Mouse (Mus musculus) liver, embryonic 16.5 days (tissue): ENCODE data around the gene Lpcat1. TPM values are rescaled to one million over a fixed set of nuclear protein-coding genes. Genes with fewer than 3 reads are reported as not detected.

ENCODE experiments used
- ATAC-seq: fragments of 200-750 bp; cut with Nextera tagmentation; 2 replicates; pipeline ENCODE4 v1.8.0; 2017; ENCODE audit warnings: low read depth, mild to moderate bottlenecking, moderate number of reproducible peaks, moderate library complexity
- H3K27ac ChIP-seq: fragments of 300-500 bp; sonication (generic); 2 replicates; pipeline ENCODE4 v1.5.1; 2014; ENCODE audit warnings: mild to moderate bottlenecking, low read length
- H3K27me3 ChIP-seq: fragments of 300-500 bp; sonication (generic); 2 replicates; pipeline ENCODE4 v1.6.1; 2014; ENCODE audit warnings: low read depth, low read length, mixed read lengths; ENCODE audit not compliant: control insufficient read depth, insufficient read depth
- H3K36me3 ChIP-seq: fragments of 300-500 bp; sonication (generic); 2 replicates; pipeline ENCODE4 v1.6.1; 2014; ENCODE audit warnings: mild to moderate bottlenecking; ENCODE audit not compliant: control insufficient read depth, insufficient read depth
- H3K4me1 ChIP-seq: fragments of 300-500 bp; sonication (generic); 2 replicates; pipeline ENCODE4 v1.6.1; 2014; ENCODE audit warnings: low read depth, low read length, mixed read lengths; ENCODE audit not compliant: control insufficient read depth
- H3K4me2 ChIP-seq: fragments of 300-500 bp; sonication (generic); 2 replicates; pipeline ENCODE4 v1.6.1; 2014; ENCODE audit warnings: low read depth, low read length, mixed read lengths
- H3K4me3 ChIP-seq: fragments of 300-500 bp; sonication (generic); 2 replicates; pipeline ENCODE4 v1.5.1; 2014; ENCODE audit warnings: low read depth, mild to moderate bottlenecking, low read length
- H3K9ac ChIP-seq: fragments of 300-500 bp; sonication (generic); 2 replicates; pipeline ENCODE4 v1.6.1; 2014; ENCODE audit warnings: low read depth, low read length
- H3K9me3 ChIP-seq: fragments of 300-500 bp; sonication (generic); replicated peaks from 2 replicates; pipeline ENCODE4 v1.6.1; 2016; ENCODE audit warnings: low read length; ENCODE audit not compliant: control insufficient read depth
- WGBS: fragments of 180-500 bp; shearing (Covaris S2); extraction: QIAGEN DNeasy Blood & Tissue Kit; methylation state at CpG from one replicate; pipeline ENCODE4 v1.1.7; 2014; ENCODE audit not compliant: insufficient replicate concordance; 5-methylcytosine and 5-hydroxymethylcytosine counted together
- polyA plus RNA-seq: library from polyadenylated mRNA; unstranded; fragments of >200 nt; fragmentation: Nextera tagmentation; extraction: Ambion mirVana; gene quantifications from 2 replicates; pipeline ENCODE4 v1.2.1, GENCODE M21; 2015

The Lpcat1 gene
- polyA plus RNA-seq, 1 experiment from 2014 or later: 64.7 TPM

DNA sequence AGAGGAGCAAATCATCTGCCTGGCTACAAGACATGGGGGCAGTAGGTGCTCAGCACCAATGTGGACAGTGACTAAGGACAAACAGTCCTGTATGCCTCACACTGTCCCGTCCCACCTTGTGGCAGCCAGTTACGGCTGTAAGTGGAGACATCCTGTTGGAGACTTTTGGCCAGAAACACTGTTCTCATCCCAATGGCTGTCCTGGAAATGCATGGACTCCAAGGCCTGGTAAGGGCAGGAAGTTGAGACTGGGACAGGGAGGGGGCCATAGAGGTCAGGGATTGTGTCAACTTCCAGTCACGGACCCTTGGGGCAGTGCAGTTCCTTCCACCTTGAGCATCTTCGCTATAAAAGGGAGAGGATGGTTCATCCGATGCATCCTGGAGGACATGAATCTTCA lies 24.6 kb upstream of the Lpcat1 start:
- peaks cover 69% of the 10 kb centered on the region for H3K4me1 ChIP-seq
- H3K9me3 ChIP-seq: no peaks in the 10 kb centered on the region
- no peak overlapping the region for H3K4me3 ChIP-seq
- H3K36me3 ChIP-seq: no peaks in the 10 kb centered on the region
- H3K9ac ChIP-seq: peak overlapping the region; percentile 21
- no peak overlapping the region for H3K4me2 ChIP-seq
- H3K27me3 ChIP-seq: no peaks in the 10 kb centered on the region
- ATAC-seq: no peak
- H3K27ac ChIP-seq: peak overlapping the region; percentile 98
- 85% methylated on average over 5 of the region's 5 CpGs for WGBS

DNA sequence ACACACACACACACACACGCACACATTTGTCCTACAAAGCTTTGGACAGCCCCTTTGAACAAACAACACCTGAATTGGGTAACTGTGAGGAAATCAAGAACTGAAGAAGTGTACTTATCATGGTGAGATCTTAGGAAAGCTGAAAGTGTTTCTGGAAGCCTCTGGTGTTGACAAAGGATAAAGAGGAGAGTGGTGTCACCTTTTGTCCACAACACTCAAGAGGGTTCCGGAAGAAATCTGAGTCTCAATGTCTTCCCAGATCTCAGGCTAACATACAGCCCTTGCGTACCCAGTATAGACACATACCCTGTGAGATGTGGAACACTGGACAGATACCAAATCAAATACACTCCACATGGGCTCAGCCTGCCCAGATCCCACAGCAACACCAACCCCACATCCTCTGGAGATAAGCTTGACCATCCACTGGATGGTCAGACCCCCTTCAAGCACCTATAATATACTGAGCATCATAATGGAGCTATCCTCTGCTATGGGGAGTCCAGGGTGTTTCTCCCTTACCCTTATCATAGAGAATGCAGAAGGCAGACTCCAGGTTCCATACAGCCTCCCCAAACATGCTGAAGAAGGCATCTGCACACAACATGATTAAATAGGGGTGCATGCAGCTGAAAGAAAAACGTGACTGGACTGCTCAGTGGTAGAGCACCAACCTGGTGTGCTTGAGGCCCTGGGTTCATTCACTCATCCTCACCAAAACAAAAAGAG lies 23.7 kb upstream of the Lpcat1 start:
- Histone ChIP-seq H3K4me2 (peak overlapping the region; percentile 66), H3K9me3 (no peaks in the 10 kb centered on the region), H3K36me3 (no peaks in the 10 kb centered on the region), H3K27me3 (no peaks in the 10 kb centered on the region), H3K27ac (peak overlapping the region; percentile 98), H3K4me1 (peaks cover 77% of the 10 kb centered on the region), H3K4me3 (0 out of 2 replicates have a peak overlapping the region, but pooled peaks have one; percentile 27), H3K9ac (peak overlapping the region; percentile 69)
- ATAC-seq: peak; percentile 92
- 50% methylated on average over 4 of the region's 4 CpGs for WGBS

DNA sequence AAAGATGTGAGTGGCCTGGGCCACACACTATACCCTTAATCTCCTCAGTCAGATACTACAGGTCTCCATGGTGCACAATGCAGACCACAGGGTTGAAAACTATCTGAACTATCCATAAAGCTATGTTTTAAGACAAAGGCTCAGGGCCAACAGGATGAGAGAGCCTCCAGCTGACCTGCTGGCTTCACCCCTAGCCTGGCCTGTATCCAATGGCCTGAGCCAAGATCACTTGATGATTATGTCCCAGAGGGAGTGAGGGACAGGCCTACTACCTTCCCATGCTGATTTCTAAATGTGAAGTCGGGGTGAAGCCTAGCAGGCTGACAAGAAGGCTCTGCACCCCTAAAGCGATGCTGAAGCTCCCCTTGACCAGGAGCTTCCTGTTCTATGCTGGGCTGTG lies 21.9 kb upstream of the Lpcat1 start:
- H3K27me3 ChIP-seq: no peaks in the 10 kb centered on the region
- H3K36me3 ChIP-seq: no peaks in the 10 kb centered on the region
- no peaks in the 10 kb centered on the region for H3K9me3 ChIP-seq
- peak overlapping the region; percentile 69 for H3K9ac ChIP-seq
- H3K4me3 ChIP-seq: no peak overlapping the region
- no peak for ATAC-seq
- peaks cover 81% of the 10 kb centered on the region for H3K4me1 ChIP-seq
- 0 out of 2 replicates have a peak overlapping the region, but pooled peaks have one; percentile 4 for H3K4me2 ChIP-seq
- H3K27ac ChIP-seq: peak overlapping the region; percentile 98
- 69% methylated on average over 2 of the region's 2 CpGs for WGBS

DNA sequence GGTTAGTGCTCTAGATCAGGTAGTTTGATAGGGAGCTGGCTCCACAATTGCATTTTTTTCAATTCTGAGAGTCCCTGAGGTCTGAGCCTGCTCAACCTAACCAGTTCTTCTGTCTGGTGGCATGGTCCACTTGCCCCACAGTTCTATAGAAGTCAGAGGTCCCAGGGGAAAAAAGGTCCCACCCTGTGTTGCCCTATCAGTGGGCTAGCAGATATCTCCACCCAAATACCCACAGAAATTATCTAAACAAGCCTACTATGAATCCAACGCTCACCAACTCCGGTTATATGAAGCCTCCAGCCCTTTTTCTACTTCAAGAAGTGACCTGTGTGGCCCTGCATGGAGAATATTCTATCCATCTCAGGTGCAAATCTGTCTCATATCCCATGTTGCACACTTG lies 20.9 kb upstream of the Lpcat1 start:
- 22% methylated on average over 2 of the region's 2 CpGs for WGBS
- ATAC-seq: peak; percentile 78

DNA sequence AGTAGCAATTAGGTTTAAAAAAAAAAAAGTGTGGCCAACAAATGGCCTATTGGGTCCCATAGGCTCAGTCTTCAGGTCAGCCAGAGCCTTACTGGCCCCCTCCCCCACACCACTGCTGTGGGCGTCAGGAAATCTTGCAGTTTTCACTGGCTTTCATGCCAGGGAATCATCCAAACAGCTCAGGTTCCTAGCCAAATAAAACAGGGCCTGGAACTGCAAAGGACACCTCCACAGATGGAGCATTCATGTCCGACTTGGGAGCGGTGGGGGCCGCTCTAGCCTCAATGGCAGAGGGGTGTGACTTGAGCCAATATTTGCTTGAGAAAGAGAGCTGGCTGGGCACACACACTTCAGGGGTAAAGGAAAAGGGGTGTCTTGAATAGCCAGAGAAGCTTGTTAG lies 20.5 kb upstream of the Lpcat1 start:
- Histone ChIP-seq H3K9ac (peak overlapping the region; percentile 69), H3K27me3 (no peaks in the 10 kb centered on the region), H3K4me2 (peak overlapping the region; percentile 78), H3K4me1 (peaks cover 76% of the 10 kb centered on the region), H3K27ac (peak overlapping the region; percentile 98), H3K36me3 (no peaks in the 10 kb centered on the region), H3K9me3 (no peaks in the 10 kb centered on the region), H3K4me3 (peak overlapping the region; percentile 44)
- ATAC-seq: no peak
- WGBS: 61% methylated on average over 4 of the region's 4 CpGs

More for the DNA sequence above, 20.9 kb upstream of the Lpcat1 start:
- H3K9ac ChIP-seq: peak overlapping the region; percentile 69
- H3K4me2 ChIP-seq: peak overlapping the region; percentile 78
- peak overlapping the region; percentile 44 for H3K4me3 ChIP-seq
- H3K36me3 ChIP-seq: no peaks in the 10 kb centered on the region
- H3K4me1 ChIP-seq: peaks cover 80% of the 10 kb centered on the region
- H3K27me3 ChIP-seq: no peaks in the 10 kb centered on the region
- no peaks in the 10 kb centered on the region for H3K9me3 ChIP-seq
- peak overlapping the region; percentile 98 for H3K27ac ChIP-seq

DNA sequence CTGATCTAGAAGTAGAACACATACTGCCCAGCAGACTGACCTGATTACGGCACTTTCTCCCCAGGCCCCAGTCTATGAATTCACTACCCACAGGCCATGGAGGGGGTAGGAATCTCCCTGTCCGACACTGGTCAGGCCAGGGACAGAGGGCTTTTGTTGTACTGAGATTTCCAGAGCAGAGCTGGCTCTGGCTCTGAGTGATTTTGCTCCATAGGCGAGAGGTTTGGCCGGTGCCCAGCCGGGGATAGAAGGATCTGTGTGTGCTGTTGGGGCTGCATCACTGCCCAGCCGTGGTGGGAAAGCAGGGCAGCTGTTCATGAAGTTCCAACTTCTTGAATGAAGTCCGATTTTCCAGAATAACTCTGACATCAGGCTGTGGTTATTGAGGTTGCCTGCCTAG lies 20.1 kb upstream of the Lpcat1 start:
- no peak for ATAC-seq

DNA sequence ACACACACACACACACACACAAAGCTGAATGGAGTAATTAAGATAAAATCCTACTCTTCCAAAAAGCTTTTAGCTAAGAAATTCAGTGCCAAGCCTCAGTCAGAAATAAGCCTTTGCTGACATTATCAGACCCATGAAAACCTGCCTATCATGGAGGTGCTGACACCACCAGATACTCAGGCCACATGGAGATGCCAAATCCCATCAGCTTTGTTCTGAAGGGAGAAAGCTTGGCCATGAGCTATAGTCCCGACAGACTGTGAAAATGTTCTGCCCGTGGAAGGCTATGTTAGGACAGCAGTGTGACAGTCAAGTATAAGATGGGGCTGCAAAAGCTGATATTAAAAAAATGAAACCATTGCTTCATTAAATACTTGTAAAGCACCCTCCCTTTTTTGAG lies 19.5 kb upstream of the Lpcat1 start:
- H3K9ac ChIP-seq: peak overlapping the region; percentile 16; the same call in 1 of the 2 replicates
- peaks cover 66% of the 10 kb centered on the region for H3K4me1 ChIP-seq
- H3K4me2 ChIP-seq: no peak overlapping the region
- no peaks in the 10 kb centered on the region for H3K27me3 ChIP-seq
- H3K4me3 ChIP-seq: no peak overlapping the region
- no peaks in the 10 kb centered on the region for H3K9me3 ChIP-seq
- no peak for ATAC-seq
- WGBS: 44% methylated on average over 2 of the region's 2 CpGs
- H3K27ac ChIP-seq: peak overlapping the region; percentile 98
- H3K36me3 ChIP-seq: no peaks in the 10 kb centered on the region

More for the DNA sequence above, 20.1 kb upstream of the Lpcat1 start:
- Histone ChIP-seq H3K4me3 (no peak overlapping the region), H3K36me3 (no peaks in the 10 kb centered on the region), H3K4me1 (peaks cover 71% of the 10 kb centered on the region), H3K4me2 (no peak overlapping the region), H3K27ac (peak overlapping the region; percentile 98), H3K9ac (peak overlapping the region; percentile 69), H3K9me3 (no peaks in the 10 kb centered on the region), H3K27me3 (no peaks in the 10 kb centered on the region)
- 58% methylated on average over 7 of the region's 7 CpGs for WGBS

DNA sequence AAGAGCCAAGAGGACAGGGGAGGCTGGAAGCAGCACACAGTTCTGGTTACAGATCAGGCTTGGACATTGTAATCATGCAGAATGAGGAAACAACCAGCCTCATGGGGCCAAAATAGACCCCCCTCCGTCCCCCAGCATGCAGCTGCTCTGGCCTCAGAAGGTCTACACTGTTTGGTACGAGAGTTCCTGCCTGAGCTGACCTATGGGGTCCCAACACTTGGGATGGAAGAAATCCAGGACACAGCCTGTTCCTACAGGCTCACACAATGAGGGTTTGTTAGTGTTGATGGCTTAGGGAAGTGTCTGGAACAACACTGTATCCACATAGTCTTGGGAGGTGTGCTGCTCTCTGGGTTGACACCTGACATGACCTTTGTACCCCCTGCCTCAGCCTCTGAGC lies 18.8 kb upstream of the Lpcat1 start:
- Histone ChIP-seq H3K4me3 (no peak overlapping the region), H3K4me1 (peaks cover 59% of the 10 kb centered on the region), H3K27me3 (no peaks in the 10 kb centered on the region), H3K4me2 (no peak overlapping the region), H3K27ac (peak overlapping the region; percentile 98), H3K9me3 (no peaks in the 10 kb centered on the region), H3K36me3 (no peaks in the 10 kb centered on the region), H3K9ac (peak overlapping the region; percentile 16)
- no peak for ATAC-seq
- WGBS: 62% methylated on average over 2 of the region's 2 CpGs

DNA sequence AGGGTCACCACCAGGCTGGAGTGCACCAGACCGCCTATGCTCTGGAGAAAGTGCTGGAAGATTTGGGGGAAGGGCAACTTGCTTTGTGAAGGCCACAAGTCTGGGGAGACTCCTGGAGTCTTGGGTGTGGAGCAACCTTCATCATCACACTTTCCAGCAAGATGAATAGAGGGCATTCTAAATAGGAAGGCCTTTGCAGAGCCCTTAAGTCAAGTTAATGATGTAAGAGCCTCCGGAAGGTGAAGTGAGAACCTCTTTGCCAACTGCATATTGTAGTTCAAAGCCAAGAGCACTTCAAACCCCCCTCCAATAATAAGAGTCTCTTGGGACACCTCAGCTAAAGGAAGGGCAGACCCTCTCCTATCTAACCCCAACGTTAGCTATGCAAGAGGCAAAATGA lies 18.3 kb upstream of the Lpcat1 start:
- peak overlapping the region; percentile 98; the same call in 1 of the 2 replicates for H3K27ac ChIP-seq
- no peaks in the 10 kb centered on the region for H3K27me3 ChIP-seq
- WGBS: 85% methylated on average over 3 of the region's 3 CpGs
- H3K4me1 ChIP-seq: peaks cover 55% of the 10 kb centered on the region
- no peaks in the 10 kb centered on the region for H3K36me3 ChIP-seq
- H3K9ac ChIP-seq: peak overlapping the region; percentile 16; the same call in 1 of the 2 replicates
- no peak overlapping the region for H3K4me2 ChIP-seq
- H3K9me3 ChIP-seq: no peaks in the 10 kb centered on the region
- H3K4me3 ChIP-seq: no peak overlapping the region
- no peak for ATAC-seq
